Mouse (Mus musculus) liver, embryonic 14.5 days (tissue): ENCODE measurements at regions not wholly inside any gene's neighbourhood (a gene's known extent, or its start where the extent isn't known, plus 50 kb on each side); places are given as distances from the start of the nearest gene placed in this dataset.

ENCODE experiments used
- ATAC-seq: fragments of 200-750 bp; cut with Nextera tagmentation; 2 replicates; pipeline ENCODE4 v1.8.0; 2017; ENCODE audit warnings: moderate number of reproducible peaks, mild to moderate bottlenecking, moderate library complexity; ENCODE audit not compliant: insufficient read depth
- DNase-seq, 3 experiments: peaks; one replicate each; pipeline ENCODE4 v3.0.0-alpha.2; 2012 to 2013; ENCODE audit warnings: low read depth in 3 of 3, low spot score in 3 of 3
- H3K27ac ChIP-seq: fragments of 300-500 bp; sonication (generic); 2 replicates; pipeline ENCODE4 v1.5.1; 2014; ENCODE audit warnings: moderate library complexity, mild to moderate bottlenecking, control low read depth, inconsistent platforms
- H3K27me3 ChIP-seq: fragments of 300-500 bp; sonication (generic); 2 replicates; pipeline ENCODE4 v1.6.1; 2014; ENCODE audit warnings: mild to moderate bottlenecking, low read length, moderate library complexity; ENCODE audit not compliant: control insufficient read depth, insufficient read depth
- H3K36me3 ChIP-seq: fragments of 300-500 bp; sonication (generic); replicated peaks from 2 replicates; pipeline ENCODE4 v1.6.1; 2014; ENCODE audit warnings: low read depth; ENCODE audit not compliant: control insufficient read depth, insufficient read depth
- H3K4me1 ChIP-seq, 2 experiments: fragments of 200-500 bp in 1 of 2; fragments of 300-500 bp in 1 of 2; sonication (generic) in 1 of 2; replicated peaks; 2 replicates each; pipeline ENCODE4 v1.6.1; 2012 to 2014; ENCODE audit warnings: antibody characterized with exemption in 1 of 2, inconsistent platforms in 1 of 2, low read length in 1 of 2; ENCODE audit not compliant: control insufficient read depth in 2 of 2, insufficient read depth in 2 of 2
- H3K4me2 ChIP-seq: fragments of 300-500 bp; sonication (generic); 2 replicates; pipeline ENCODE4 v1.6.1; 2014; ENCODE audit warnings: low read depth, mild to moderate bottlenecking, control low read depth, moderate library complexity
- H3K4me3 ChIP-seq, 2 experiments: fragments of 200-500 bp in 1 of 2; fragments of 300-500 bp in 1 of 2; sonication (generic) in 1 of 2; 2 replicates each; pipeline ENCODE4 v1.5.1; 2012 to 2014; ENCODE audit warnings: low read depth in 2 of 2, low read length in 2 of 2, mild to moderate bottlenecking in 2 of 2, control low read depth in 1 of 2, inconsistent platforms in 1 of 2, moderate library complexity in 1 of 2; ENCODE audit not compliant: insufficient read depth in 1 of 2
- H3K9ac ChIP-seq: fragments of 300-500 bp; sonication (generic); replicated peaks from 2 replicates; pipeline ENCODE4 v1.6.1; 2014; ENCODE audit warnings: mild to moderate bottlenecking, control low read depth, moderate library complexity
- H3K9me3 ChIP-seq: fragments of 300-500 bp; sonication (generic); 2 replicates; pipeline ENCODE4 v1.6.1; 2016; ENCODE audit warnings: low read length, mixed read lengths; ENCODE audit not compliant: control insufficient read depth
- CTCF ChIP-seq: IDR thresholded peaks from 2 replicates; pipeline ENCODE4 v1.5.1; 2016; ENCODE audit warnings: antibody characterized with exemption, low read depth, control low read depth
- EP300 ChIP-seq: IDR thresholded peaks from 2 replicates; pipeline ENCODE4 v1.6.1; 2016; ENCODE audit warnings: antibody characterized with exemption, low read depth
- WGBS: fragments of 180-500 bp; shearing (Covaris S2); extraction: QIAGEN DNeasy Blood & Tissue Kit; methylation state at CpG from one replicate; pipeline ENCODE4 v1.1.7; 2014; ENCODE audit not compliant: insufficient replicate concordance; 5-methylcytosine and 5-hydroxymethylcytosine counted together

DNA sequence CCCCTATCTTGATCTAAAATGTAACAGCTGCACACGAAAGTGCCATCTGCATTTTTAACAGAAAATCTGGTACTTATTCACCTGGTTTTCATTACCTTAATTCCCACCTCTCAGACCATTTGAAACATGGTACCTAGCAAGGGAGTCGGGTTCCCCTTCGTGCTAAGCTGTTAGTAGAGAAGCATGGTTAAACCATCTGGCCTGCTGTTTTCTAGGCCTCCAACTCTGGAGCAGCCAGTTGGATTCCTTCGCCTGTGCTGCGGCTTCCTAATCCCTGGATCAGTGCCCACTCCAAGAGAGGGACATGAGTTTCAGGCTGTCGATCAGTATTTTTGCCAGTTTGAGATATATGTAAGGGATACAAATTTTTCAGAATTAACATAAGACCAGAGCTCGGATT lies 110.4 kb upstream of the Tdrd3 start:
- Histone ChIP-seq H3K9me3 (no peaks in the 10 kb centered on the region), H3K4me3 (no peak overlapping the region), H3K27me3 (no peaks in the 10 kb centered on the region), H3K4me1 (no peaks in the 10 kb centered on the region), H3K4me2 (no peak overlapping the region), H3K36me3 (no peaks in the 10 kb centered on the region), H3K9ac (no peak overlapping the region), H3K27ac (no peak overlapping the region)
- no peak for DNase-seq
- no peak for ATAC-seq
- TF ChIP-seq EP300 (no peak), CTCF (no peak)
- 56% methylated on average over 7 of the region's 7 CpGs for WGBS

DNA sequence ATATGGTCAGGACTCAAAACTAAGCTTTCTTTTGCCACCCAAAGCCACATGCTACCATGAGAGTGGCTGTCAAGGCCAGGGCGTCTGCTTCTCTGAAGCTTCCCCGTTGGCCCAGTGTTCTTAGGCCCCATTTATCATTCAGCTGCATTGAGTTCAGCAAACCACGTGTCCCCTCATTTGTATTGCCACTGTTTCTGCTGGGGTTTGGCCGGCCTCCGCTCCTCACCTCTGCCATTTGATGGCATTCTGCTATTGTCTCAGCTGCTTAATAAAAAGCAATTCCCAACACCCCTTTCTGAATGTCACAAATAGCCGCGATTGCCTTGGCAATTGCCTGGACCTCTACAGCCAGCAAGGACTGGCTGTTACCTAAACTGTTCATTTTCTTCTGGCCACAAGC lies 108.4 kb upstream of the Tdrd3 start:
- no peak overlapping the region for H3K4me3 ChIP-seq
- TF ChIP-seq EP300 (no peak), CTCF (no peak)
- WGBS: 66% methylated on average over 7 of the region's 7 CpGs

GRCm38 (mm10) chr14:87312318-87312717 lies 104.1 kb upstream of the Tdrd3 start:
- H3K4me1 ChIP-seq: no peaks in the 10 kb centered on the region
- DNase-seq: no peak
- no peak overlapping the region for H3K4me3 ChIP-seq
- H3K36me3 ChIP-seq: no peaks in the 10 kb centered on the region
- no peaks in the 10 kb centered on the region for H3K27me3 ChIP-seq
- TF ChIP-seq EP300 (no peak), CTCF (no peak)
- H3K9ac ChIP-seq: no peak overlapping the region
- no peak for ATAC-seq
- WGBS: 73% methylated on average over 5 of the region's 5 CpGs
- H3K27ac ChIP-seq: no peak overlapping the region
- H3K9me3 ChIP-seq: no peaks in the 10 kb centered on the region
- no peak overlapping the region for H3K4me2 ChIP-seq

More for the DNA sequence above, 108.4 kb upstream of the Tdrd3 start:
- no peaks in the 10 kb centered on the region for H3K27me3 ChIP-seq
- H3K9me3 ChIP-seq: no peaks in the 10 kb centered on the region
- H3K4me2 ChIP-seq: no peak overlapping the region
- ATAC-seq (no peak), DNase-seq (no peak)
- no peaks in the 10 kb centered on the region for H3K4me1 ChIP-seq
- H3K36me3 ChIP-seq: no peaks in the 10 kb centered on the region
- H3K9ac ChIP-seq: no peak overlapping the region
- no peak overlapping the region for H3K27ac ChIP-seq

GRCm38 (mm10) chr14:87314999-87315732 lies 101.3 kb upstream of the Tdrd3 start:
- ATAC-seq (no peak), DNase-seq (peak; percentile 23 to 42 (median 35))
- no peaks in the 10 kb centered on the region for H3K4me1 ChIP-seq
- H3K4me2 ChIP-seq: no peak overlapping the region
- no peak overlapping the region for H3K9ac ChIP-seq
- WGBS: 22% methylated on average over 6 of the region's 6 CpGs
- H3K36me3 ChIP-seq: no peaks in the 10 kb centered on the region
- TF ChIP-seq CTCF: peak; percentile 65
- no peak for TF ChIP-seq EP300
- H3K27me3 ChIP-seq: no peaks in the 10 kb centered on the region
- no peak overlapping the region for H3K4me3 ChIP-seq
- no peaks in the 10 kb centered on the region for H3K9me3 ChIP-seq
- H3K27ac ChIP-seq: no peak overlapping the region

DNA sequence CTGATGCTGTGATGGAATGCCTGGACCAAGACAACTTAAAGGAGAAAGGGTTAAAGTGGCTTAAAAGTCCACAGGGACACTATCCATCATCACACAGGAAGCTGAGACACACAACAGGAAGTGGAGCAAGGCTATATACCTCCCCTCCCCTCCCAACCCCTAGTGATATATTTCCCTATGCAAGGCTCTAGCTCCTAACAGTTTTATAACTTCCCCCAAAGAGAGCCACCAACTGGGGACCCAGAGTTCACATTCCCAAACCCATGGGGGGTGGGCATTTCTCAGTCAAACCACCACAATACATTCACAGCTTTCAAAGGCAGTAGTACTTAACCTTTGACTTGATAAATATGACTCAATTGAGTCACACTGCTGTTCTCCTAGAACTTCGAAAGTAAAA lies 88.6 kb upstream of the Tdrd3 start:
- no peak overlapping the region for H3K4me2 ChIP-seq
- TF ChIP-seq CTCF (no peak), EP300 (no peak)
- no peak overlapping the region for H3K9ac ChIP-seq
- no peaks in the 10 kb centered on the region for H3K4me1 ChIP-seq
- 64% methylated on average over 1 of the region's 1 CpGs for WGBS
- H3K9me3 ChIP-seq: no peaks in the 10 kb centered on the region
- no peaks in the 10 kb centered on the region for H3K27me3 ChIP-seq
- ATAC-seq (no peak), DNase-seq (no peak)
- H3K36me3 ChIP-seq: no peaks in the 10 kb centered on the region
- no peak overlapping the region for H3K27ac ChIP-seq
- no peak overlapping the region for H3K4me3 ChIP-seq
